Mouse (Mus musculus): ENCODE results near the gene Abcd4.

Gene Abcd4

DNA sequence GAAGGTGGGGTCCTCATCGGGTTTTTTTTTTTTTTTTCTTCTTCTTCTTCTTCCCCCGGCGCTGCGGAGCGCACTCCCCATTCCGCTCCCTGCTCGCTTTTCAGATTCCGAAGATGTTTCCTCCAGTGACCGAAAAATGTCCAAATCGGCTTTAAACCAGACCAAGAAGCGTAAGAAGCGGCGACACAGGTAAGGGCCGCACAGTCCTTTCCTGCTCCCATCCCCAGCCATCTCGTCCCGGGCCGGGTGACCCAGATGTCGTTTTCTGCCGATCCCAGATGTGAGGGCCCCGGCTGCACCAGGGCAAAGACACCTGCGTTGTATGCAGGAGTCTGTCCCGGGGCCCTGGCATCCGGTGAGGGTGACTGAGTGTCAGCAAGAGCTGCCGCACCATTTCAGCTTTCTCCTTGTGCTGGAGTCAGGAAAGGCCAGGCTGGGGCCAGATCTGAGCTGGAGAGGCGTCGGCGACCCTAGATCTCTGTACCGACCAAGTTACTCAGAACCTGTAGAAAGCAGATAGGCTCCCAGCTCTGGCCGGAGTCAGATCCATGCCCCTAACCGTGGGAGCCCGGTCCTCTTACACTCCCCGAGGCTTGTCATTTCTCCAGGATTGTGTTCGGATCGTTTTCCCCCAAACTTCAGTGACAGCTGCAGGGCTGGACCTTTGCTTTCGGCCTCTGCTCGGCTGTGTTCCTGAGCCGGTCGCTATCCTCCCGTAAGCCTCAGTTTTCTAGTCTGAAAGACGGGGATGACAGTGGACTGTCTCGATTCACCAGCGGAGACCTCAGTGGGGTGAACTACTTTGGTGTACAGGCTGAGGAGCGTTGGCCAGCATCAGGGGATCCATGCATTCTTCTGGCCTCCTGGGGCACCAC lies 45.5 kb downstream of the Abcd4 start:
- no peak for DNase-seq (ENCODE audit: low spot score in 2 of 2)

GRCm38 (mm10) chr12:84570694-84571415 lies 46.4 kb downstream of the Abcd4 start:
- no peak for DNase-seq (ENCODE audit: low spot score in 2 of 2)

- DNase-seq (ENCODE audit: low spot score in 2 of 2), result no peak
Measured at GRCm38 (mm10) chr12:84569976-84570693, 47.1 kb downstream of the Abcd4 start.

- no peak for DNase-seq (ENCODE audit: low spot score in 2 of 2)
Measured at GRCm38 (mm10) chr12:84569336-84569970, 47.8 kb downstream of the Abcd4 start, which contains the start of gene Vsx2. Vsx2 (plus strand) TSS chr12:84569762.

- DNase-seq (ENCODE audit: low spot score in 2 of 2), result no peak
Measured at GRCm38 (mm10) chr12:84567576-84567975, 49.6 kb downstream of the Abcd4 start.

GRCm38 (mm10) chr12:84562558-84562957 lies 54.7 kb downstream of the Abcd4 start:
- DNase-seq (ENCODE audit: low spot score in 2 of 2), result no peak

GRCm38 (mm10) chr12:84555218-84555617 lies 62.0 kb downstream of the Abcd4 start:
- DNase-seq (ENCODE audit: low spot score in 2 of 2), result no peak
